Mouse (Mus musculus): ENCODE data around the gene Gm44965.

DNA sequence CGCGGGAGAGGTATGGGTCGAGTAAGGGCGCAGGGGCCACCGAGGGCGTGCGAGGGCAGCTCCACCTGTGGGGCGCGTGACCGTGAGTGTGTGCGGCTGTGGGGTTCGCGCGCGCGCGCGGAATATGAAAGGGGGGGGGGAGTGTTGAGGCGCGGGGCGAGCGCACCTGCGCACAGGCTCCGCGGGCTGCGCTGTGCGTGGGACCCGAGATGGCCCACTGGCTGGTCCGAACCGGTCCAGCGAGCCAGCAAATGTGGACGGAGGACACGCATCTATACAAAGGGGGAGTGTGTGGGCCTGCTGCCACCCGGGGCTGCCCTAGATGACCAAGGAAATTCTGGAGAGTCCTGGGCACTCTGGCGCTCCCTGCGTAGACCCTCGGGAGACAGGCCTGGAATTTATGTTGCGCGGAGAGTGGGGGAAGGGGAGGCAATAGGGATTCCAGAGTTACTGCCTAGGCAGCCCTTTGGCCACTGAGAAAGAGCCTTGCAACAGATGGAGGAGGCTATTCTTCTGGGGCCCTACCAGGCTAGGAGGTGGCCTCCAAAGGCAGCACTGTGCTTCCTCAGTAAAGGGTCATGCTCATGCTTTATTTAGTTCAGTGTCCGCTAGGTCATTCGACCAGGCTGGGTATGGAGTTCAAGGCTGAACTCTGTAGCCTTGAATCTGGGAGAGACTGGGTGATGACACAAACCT lies 450 bp downstream of the Gm44965 start:
- no peak for TF ChIP-seq TAL1 (IDR thresholded peaks at IDR 0.05; ENCODE audit: low read length)
- no peak for TF ChIP-seq GATA1 (IDR thresholded peaks at IDR 0.05; ENCODE audit: low read length)

All from erythroblast, embryonic 14.5 days (primary cell).